Mouse (Mus musculus): ENCODE data around the gene Cavin1.

The Cavin1 gene

DNA sequence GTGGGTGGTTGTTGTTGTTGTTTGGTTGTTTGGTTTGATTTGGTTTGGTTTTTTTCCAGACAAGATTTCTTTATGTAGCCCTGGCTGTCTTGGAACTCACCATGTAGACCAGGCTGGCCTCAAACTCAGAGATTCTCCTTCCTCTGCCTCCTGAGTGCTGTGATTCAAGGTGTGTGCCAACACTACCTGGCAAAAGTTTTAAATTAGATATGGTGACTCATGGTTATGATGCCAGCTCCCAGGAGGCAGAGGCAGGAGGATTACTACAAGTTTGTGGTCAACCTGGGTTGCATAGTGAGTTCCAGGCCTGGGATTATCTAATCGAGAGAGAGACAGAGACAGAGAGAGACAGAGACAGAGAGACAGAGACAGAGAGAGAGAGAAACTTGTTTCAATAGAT lies 9.8 kb upstream of the Cavin1 start:
- no peak for DNase-seq

DNA sequence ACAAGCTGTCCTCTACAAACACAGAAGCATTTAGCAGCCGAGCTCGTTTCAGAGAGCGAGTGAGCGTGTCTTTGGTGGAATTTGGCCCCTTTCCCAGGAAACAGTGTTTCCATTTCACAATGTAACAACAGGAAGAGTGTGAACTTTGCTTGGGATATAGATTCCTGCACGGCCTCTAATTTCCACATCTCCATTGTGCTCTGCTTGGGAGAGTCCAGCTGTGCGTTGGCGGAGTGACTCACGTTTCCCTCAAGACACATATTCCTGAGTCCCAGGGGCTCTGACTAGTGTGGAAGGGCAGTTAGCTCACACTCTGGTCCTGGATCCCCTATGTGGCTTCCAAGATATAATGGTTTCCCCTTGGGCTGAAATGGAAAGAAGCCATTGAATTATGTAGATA lies 9.2 kb upstream of the Cavin1 start:
- no peak for DNase-seq

GRCm38 (mm10) chr11:100975241-100975640 lies 4.6 kb upstream of the Cavin1 start:
- DNase-seq, result no peak

GRCm38 (mm10) chr11:100974381-100974970 lies 3.8 kb upstream of the Cavin1 start:
- DNase-seq, result no peak

DNA sequence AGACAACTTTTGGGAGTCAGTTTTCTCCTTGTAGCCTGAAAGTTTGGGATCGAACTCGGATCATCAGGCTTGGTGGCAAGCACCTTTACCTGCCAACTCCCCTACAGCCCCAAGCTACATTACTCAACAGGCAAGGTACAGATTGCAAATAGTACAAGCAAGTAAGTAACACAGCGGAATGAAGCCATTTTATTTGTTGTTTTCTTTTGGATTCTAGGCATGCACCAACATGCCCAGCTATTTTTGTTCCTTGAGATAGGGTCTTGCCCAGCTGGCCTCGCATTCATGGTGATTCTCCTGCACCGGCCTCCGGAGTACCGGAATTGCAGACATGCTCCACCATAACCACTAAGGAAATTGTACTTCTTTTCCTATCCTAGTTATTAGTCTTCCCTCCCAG lies 2.6 kb upstream of the Cavin1 start:
- DNase-seq, result no peak

DNA sequence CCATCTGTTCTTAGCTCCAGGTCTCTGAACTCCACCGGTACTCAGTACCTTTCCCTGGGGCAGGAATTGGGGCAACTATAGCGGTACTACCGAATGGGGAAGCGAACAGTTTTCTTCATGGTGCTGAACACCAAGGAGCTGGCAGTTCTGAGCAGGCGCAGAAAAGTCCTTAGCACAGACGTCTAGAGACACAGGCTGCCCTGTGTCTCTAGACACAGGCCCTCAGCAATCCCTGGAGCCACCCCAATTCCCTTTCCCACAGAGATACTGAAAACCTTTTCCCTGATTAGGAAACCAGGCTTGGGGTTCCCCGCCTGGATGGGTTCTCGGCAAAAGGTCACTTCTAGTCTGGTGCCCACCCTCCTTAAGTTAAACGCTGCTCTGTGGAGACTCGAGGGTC lies 768 bp upstream of the Cavin1 start:
- no peak for DNase-seq

DNA sequence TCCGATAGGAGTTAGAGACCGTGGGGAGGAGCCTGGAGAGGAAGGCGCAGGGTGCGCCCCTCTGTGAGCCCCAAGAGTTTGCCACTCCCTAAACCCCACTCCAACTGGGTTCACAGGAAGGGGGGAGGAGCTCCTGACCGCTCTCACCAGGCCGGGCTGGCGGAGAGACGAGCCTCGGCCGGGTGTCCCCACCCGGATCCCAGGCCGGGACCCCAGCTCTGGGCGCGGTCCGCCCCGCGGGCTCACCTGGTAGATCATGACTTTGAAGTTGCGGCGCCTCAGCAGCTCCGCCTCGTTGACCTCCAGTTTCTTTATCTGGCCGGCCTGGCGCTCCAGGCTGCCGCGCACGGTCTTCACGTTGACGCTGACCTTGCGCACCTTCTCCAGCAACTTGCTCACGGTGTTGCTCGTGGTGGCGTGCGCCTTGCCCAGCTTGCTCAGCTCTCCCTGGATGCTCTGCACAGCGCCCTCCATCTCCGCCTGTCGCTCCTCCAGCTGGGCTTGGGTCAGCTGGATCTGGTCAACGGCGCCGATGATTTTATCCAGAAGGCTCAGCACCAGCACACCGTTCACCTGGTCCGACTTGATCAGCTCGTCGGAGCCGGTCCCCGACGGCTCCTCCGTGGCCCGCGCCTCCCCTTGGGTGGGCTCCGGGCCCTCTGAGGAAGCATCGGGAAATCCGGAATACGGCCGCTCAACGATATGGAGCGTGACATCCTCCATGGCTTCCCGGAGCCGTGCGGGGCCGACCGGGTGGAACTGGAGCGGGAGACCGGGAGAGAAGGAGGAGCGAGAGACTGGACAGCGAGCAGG lies 737 bp downstream of the Cavin1 start:
- DNase-seq, result no peak

DNA sequence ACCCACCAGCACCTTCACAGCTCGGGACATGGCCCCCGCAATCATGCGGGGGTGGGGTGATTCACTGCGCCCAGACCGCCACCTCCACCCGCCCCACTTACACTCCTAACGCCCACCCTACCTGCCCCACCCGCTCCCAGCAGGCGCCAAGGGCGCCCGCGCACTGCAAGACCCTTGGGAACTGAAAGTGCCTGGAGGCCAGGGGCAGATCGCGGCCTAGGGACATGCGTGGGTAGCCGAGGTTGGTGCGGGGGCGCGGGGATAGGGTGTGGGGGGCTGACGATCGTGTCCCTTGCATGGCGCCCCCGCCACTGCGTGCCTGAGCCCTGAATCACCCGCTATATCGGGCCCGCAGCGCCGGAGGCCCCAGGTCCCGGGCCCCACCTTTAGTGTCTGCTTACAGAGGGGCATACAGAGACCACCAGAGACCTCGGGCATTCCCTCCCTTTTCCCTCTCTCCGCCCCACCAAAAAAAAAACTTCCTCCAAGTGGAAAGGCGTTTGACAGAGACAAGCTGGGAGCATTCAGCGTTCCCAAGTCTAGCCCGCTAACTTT lies 1.4 kb downstream of the Cavin1 start:
- no peak for DNase-seq

DNA sequence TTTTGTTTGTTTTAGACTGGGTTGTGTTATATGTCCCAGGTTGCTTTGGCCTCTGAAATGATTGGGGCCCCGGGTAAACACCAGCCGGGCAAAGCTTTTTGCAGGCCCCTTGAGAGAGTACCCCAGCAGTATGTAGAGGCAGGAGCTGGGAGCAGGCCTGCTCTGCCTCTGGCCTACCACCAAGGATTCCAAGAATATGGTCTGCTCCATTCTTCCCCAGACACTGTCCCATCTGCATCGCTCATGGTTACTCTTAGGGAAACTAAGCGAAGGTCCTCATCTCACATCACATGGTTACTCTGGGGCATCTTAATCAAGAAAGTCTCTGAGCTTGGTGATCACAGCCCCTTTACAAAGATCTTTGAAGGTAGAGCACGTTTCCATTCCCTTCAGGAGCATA lies 2.2 kb downstream of the Cavin1 start:
- no peak for DNase-seq

GRCm38 (mm10) chr11:100967881-100968420 lies 2.7 kb downstream of the Cavin1 start:
- DNase-seq, result no peak

DNA sequence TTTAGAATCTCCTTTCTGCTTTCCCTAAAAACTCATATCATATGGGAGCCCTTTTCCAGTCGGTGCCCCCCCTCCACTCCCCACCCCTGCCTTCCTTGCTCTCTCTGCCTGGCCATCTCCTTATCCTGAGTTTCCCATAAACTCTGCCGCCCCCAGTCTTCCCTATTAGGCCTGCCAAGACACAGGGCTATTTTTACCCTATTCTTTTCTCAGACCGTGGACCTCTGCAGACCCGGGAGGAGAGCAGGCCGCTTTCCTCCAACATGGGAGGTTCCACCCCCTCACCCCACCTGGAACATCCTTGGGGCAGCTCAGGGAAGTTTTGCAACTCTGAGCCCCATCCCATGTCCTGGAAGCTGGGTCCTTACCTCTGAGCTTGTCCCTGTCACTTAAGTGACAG lies 3.3 kb downstream of the Cavin1 start:
- no peak for DNase-seq

- DNase-seq, result no peak
These were observed 4.9 kb downstream of the Cavin1 start for GRCm38 (mm10) chr11:100965760-100966159.

DNA sequence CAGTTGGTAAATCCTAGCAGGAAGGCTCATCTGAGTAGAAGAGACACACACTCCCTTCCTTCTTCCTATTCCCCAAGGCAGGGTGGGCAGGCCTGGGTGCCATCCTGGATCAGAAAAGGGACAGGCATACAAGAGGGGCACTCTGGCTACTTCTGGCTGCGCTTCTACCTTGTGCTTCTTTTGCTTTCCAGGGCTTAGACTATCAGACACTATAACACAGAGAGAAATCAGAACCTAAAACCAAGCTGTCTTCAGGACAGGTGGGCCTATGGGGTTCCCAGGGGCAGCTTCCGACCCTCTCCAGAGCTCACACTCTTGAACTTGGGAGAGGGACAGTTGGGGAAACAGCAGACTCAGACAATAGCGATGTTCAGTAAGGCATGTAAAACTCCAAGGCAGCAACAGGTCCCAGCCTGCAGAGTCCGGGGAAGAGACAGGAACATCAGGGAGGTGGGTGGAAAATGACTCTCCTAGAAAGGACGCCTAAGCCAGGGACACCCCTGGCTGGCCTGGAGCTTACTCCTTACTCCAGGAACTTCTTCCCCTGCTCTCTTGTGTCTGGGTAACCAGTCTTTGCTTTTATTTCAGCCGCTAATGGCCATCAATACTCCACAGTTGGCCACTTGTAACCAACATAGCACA lies 5.7 kb downstream of the Cavin1 start:
- no peak for DNase-seq

DNA sequence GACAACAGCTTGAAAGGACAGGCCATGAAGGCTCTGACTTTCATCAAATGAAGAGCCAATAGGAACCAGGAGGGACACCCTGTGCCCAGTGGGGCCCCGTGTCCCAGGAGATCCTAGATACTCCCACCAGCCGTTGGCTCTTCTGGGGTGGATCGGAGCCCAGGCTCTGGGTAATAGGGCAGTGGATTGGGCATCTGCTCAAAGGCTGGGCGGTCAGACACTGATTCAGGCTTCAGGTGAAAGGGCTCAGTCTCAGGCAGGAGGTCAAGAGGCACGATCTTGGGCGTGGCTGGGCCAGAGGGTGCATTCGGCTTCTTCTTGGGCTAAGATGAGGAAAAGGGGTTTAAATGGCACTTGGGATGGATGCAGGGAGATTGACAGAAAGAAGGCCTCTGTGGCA lies 6.5 kb downstream of the Cavin1 start:
- DNase-seq, result no peak

DNA sequence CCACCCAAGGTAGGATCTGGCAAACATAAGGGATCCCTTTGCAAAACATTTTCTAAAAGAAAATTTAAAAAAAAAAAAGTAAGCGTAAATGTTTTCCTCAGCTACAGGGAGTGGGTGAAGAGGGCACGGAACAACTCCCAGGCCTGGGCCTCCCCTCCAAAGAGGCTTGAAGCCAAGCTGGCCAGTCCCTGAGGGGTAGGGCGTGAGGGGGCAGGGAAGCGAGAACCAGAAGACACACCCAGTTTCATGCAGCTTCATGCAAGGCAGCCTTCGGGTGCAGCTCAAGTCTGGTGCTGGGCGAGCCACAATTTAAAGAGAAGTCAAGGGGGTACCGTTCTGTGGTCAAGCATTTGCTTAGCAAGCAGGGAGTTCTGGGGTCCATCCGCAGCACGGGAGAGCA lies 7.0 kb downstream of the Cavin1 start:
- DNase-seq, result no peak

DNA sequence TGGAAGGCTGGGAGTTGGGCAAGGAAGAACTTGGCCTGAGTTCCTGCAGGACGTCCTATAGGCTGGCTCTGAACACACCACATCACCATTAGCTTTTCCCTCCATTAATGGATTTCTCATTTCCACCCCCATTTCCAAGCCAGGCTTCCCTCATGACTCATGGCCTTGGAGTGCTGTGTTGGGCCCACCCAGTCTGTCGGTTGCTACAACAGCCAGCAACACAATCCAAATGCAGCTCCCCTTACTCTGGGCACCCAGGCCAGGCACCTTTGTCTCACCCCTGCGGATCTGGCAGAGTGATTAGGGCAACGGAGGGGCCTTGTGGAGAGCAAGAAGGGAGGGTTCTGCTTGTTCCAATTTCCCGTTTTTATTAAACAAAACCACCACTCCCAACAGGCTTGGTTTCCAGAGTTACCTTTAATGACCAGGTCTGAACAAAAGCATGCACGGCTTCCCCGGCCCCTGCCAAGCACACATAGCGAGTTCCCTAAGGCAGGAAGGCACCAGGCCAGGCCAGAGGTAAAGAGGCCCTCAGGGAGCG lies 8.2 kb downstream of the Cavin1 start:
- no peak for DNase-seq

GRCm38 (mm10) chr11:100960540-100960939 lies 10.1 kb downstream of the Cavin1 start:
- DNase-seq, result peak; percentile 48

DNA sequence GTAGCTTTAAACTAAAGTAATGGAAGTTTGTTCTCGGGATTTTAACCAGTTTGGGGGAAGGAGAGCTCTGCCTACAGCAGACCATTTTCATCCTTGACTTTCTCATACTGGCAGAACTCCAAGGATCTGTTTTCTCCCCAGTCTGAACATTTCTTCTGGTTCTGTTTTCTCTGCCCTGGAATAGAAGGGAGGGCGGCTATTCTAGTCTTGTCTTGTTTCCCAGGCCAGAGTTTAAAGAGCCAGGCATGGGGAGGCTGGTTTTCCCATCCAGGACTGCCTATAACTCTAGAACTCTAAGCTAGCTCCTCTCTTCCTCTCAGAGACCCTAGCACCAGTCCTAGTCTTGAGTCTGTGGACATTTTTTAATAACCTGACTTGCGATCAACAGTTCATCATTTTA lies 10.9 kb downstream of the Cavin1 start:
- no peak for DNase-seq

DNA sequence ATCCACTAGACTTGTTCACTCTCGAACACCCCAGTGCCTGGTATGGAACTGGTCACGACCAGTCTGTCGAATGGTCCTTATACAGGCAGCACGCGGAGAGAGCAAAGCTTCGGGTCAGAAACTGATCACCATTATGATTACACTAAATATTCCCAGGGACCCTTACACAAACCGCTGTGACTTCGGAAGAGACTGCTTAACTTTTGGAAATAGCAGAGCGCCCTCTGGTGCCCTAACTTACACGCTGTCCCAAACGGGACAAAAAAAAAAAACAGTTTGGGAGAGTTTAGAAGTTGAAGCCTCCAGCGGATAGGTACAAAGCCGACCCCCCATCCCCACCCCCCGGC lies 11.2 kb downstream of the Cavin1 start:
- peak; percentile 52 for DNase-seq

- DNase-seq, result no peak
These were observed 11.8 kb downstream of the Cavin1 start for GRCm38 (mm10) chr11:100958613-100959463.

DNA sequence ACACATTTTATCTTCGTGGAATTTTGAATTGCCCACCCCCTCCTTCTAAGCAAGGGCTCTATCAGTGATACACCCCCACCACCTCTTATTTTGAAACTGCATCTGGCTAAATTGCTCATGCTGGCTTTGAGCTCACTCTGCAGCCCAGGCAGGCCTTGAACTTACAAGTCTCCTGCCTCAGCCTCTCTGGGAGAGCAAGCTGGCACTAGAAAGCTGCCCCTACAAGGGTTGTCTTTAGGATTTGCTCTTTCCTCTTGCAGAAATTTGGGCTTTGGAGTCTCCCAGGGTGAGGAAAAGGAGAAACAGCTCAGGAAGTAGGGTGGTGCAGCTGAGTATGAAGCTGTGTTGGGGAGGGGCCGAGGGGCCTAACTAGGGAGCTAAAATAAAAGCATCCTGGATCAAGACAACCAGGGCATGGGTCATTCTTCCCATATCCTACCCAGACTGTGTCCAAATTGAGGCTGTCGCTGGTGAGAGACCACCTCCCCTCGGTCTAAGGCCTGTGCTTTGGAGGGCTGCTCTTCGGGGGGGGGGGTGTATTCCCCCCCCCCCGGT lies 12.7 kb downstream of the Cavin1 start:
- no peak for DNase-seq

DNA sequence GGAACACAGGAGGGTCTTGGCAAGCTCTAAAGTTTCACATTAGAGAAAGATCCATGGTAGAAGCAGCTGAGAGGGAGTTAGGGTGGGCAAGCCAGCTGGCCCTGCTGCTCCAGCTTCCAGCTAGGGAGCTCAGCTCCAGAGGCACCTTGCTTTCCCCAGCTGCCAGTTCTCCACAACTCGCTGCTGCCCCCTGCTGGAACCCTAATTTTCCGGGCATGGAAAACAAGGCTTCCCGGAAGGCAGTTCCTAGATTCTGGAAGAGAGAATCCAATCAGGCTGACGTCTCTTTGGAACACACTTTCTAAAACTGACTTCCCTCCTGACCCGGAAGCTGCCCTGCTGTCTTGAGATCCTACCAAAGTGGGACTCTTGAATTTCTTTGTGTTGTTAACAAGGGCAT lies 13.4 kb downstream of the Cavin1 start:
- DNase-seq, result peak; percentile 93

All from cerebellum, adult 8-10 months (tissue).